Mouse (Mus musculus) liver, adult 2 months (tissue): ENCODE measurements around the gene Snn. TPM values are rescaled to one million over a fixed set of nuclear protein-coding genes. Genes with fewer than 3 reads are reported as not detected.
A peak's percentile ranks its signal among the peaks of the same experiment; 100 is the strongest.

Source experiments
- DNase-seq: peaks from one replicate; pipeline ENCODE4 v3.0.0-alpha.2; 2011; ENCODE audit warnings: low read depth, low spot score; ENCODE audit errors: extremely low read depth
- H3K27ac ChIP-seq: fragments of 200-500 bp; replicated peaks from 2 replicates; pipeline ENCODE4 v1.5.1; 2012; ENCODE audit warnings: low read depth, mild to moderate bottlenecking, control low read depth, inconsistent platforms, low read length; ENCODE audit not compliant: insufficient read depth
- H3K27me3 ChIP-seq: fragments of 200-500 bp; 2 replicates; pipeline ENCODE4 v1.6.1; 2012; ENCODE audit warnings: mild to moderate bottlenecking, moderate library complexity, low read length, inconsistent platforms; ENCODE audit not compliant: control insufficient read depth, insufficient read depth
- H3K36me3 ChIP-seq: fragments of 200-500 bp; 2 replicates; pipeline ENCODE4 v1.6.1; 2012; ENCODE audit warnings: low read length, inconsistent platforms; ENCODE audit not compliant: control insufficient read depth, insufficient read depth
- H3K4me1 ChIP-seq: fragments of 200-500 bp; 2 replicates; pipeline ENCODE4 v1.6.1; 2011; ENCODE audit warnings: low read length; ENCODE audit not compliant: control insufficient read depth, insufficient read depth
- H3K4me3 ChIP-seq: fragments of 200-500 bp; 2 replicates; pipeline ENCODE4 v1.5.1; 2011; ENCODE audit warnings: low read depth, mild to moderate bottlenecking, control low read depth, low read length, moderate library complexity; ENCODE audit not compliant: insufficient read depth
- H3K79me2 ChIP-seq: fragments of 200-500 bp; 2 replicates; pipeline ENCODE4 v1.6.1; 2012; ENCODE audit warnings: inconsistent platforms, mild to moderate bottlenecking, low read length, moderate library complexity; ENCODE audit not compliant: control insufficient read depth, insufficient read depth
- H3K9ac ChIP-seq: fragments of 200-500 bp; 2 replicates; pipeline ENCODE4 v1.6.1; 2012; ENCODE audit warnings: low read depth, mild to moderate bottlenecking, control low read depth, inconsistent platforms, low read length
- CTCF ChIP-seq: fragments of 200-500 bp; IDR thresholded peaks from 2 replicates; pipeline ENCODE4 v1.5.1; 2011; ENCODE audit warnings: low read depth, low read length, control low read depth
- POLR2A ChIP-seq: fragments of 200-500 bp; IDR thresholded peaks from 2 replicates; pipeline ENCODE4 v1.6.1; 2011; ENCODE audit warnings: low read length, control low read depth; ENCODE audit not compliant: insufficient read depth; ENCODE audit errors: extremely low read depth
- WGBS: fragments of 180-500 bp; shearing (Covaris S2); methylation state at CpG from one replicate; pipeline ENCODE4 v1.1.7; 2018; 5-methylcytosine and 5-hydroxymethylcytosine counted together
- polyA plus RNA-seq: library from polyadenylated mRNA; depleted of rRNA; stranded (reverse); fragments of >200 nt; gene quantifications from 2 replicates; pipeline ENCODE4 v1.2.3, GENCODE M21; 2012
- total RNA-seq: library from RNA; depleted of rRNA; stranded (reverse); fragments of >200 nt; gene quantifications from 2 replicates; pipeline ENCODE4 v1.2.3, GENCODE M21; 2014

The Snn gene
- total and polyA plus RNA-seq, 2 experiments: 1.0 to 2.5 TPM

GRCm38 (mm10) chr16:11092061-11092460 is 31.3 kb downstream of the Snn start:
- WGBS: 57% methylated on average over 4 of the region's 4 CpGs
- Histone ChIP-seq H3K4me1 (no peaks in the 10 kb centered on the region; the same call in 1 of the 2 replicates), H3K4me3 (no peak overlapping the region), H3K79me2 (peaks cover 3% of the 10 kb centered on the region; the same call in 1 of the 2 replicates), H3K27me3 (no peaks in the 10 kb centered on the region), H3K9ac (no peak overlapping the region), H3K36me3 (peaks cover 69% of the 10 kb centered on the region), H3K27ac (no peak overlapping the region)
- DNase-seq: no peak
- TF ChIP-seq POLR2A: no peak
- no peak for TF ChIP-seq CTCF

GRCm38 (mm10) chr16:11092523-11092922 is 31.8 kb downstream of the Snn start:
- 70% methylated on average over 3 of the region's 3 CpGs for WGBS

GRCm38 (mm10) chr16:11093717-11094386 is 33.1 kb downstream of the Snn start:
- no peak overlapping the region for H3K9ac ChIP-seq
- H3K27ac ChIP-seq: no peak overlapping the region
- no peak overlapping the region for H3K4me3 ChIP-seq
- peaks cover 54% of the 10 kb centered on the region for H3K36me3 ChIP-seq
- 87% methylated on average over 13 of the region's 13 CpGs for WGBS
- H3K79me2 ChIP-seq: peaks cover 3% of the 10 kb centered on the region; the same call in 1 of the 2 replicates
- no peaks in the 10 kb centered on the region; the same call in 1 of the 2 replicates for H3K4me1 ChIP-seq
- TF ChIP-seq POLR2A (no peak), CTCF (no peak)
- H3K27me3 ChIP-seq: no peaks in the 10 kb centered on the region
- no peak for DNase-seq

More at GRCm38 (mm10) chr16:11092523-11092922, 31.8 kb downstream of the Snn start:
- TF ChIP-seq POLR2A (no peak), CTCF (no peak)
- no peak overlapping the region for H3K4me3 ChIP-seq
- H3K4me1 ChIP-seq: no peaks in the 10 kb centered on the region; the same call in 1 of the 2 replicates
- peaks cover 65% of the 10 kb centered on the region for H3K36me3 ChIP-seq
- H3K27ac ChIP-seq: no peak overlapping the region
- H3K27me3 ChIP-seq: no peaks in the 10 kb centered on the region
- DNase-seq: no peak
- peaks cover 3% of the 10 kb centered on the region; the same call in 1 of the 2 replicates for H3K79me2 ChIP-seq
- no peak overlapping the region for H3K9ac ChIP-seq

- WGBS: 62% methylated on average over 3 of the region's 3 CpGs
- no peak for DNase-seq
- H3K4me3 ChIP-seq: no peak overlapping the region
Observed at GRCm38 (mm10) chr16:11097301-11097700, 36.6 kb downstream of the Snn start.

GRCm38 (mm10) chr16:11104905-11105304 is 44.2 kb downstream of the Snn start:
- peaks cover 47% of the 10 kb centered on the region for H3K36me3 ChIP-seq
- H3K4me1 ChIP-seq: no peaks in the 10 kb centered on the region
- peaks cover 11% of the 10 kb centered on the region; the same call in 1 of the 2 replicates for H3K79me2 ChIP-seq
- no peak overlapping the region for H3K4me3 ChIP-seq
- WGBS: 94% methylated on average over 1 of the region's 1 CpGs
- H3K9ac ChIP-seq: no peak overlapping the region
- no peaks in the 10 kb centered on the region for H3K27me3 ChIP-seq
- TF ChIP-seq CTCF (no peak), POLR2A (no peak)
- DNase-seq: no peak
- no peak overlapping the region for H3K27ac ChIP-seq

More at GRCm38 (mm10) chr16:11097301-11097700, 36.6 kb downstream of the Snn start:
- H3K9ac ChIP-seq: no peak overlapping the region
- no peaks in the 10 kb centered on the region for H3K4me1 ChIP-seq
- no peak overlapping the region for H3K27ac ChIP-seq
- H3K36me3 ChIP-seq: peaks cover 41% of the 10 kb centered on the region
- H3K79me2 ChIP-seq: peaks cover 5% of the 10 kb centered on the region; the same call in 1 of the 2 replicates
- H3K27me3 ChIP-seq: no peaks in the 10 kb centered on the region
- TF ChIP-seq CTCF (no peak), POLR2A (no peak)

GRCm38 (mm10) chr16:11109198-11109740 is 48.5 kb downstream of the Snn start:
- Histone ChIP-seq H3K79me2 (peaks cover 6% of the 10 kb centered on the region; the same call in 1 of the 2 replicates), H3K27me3 (no peaks in the 10 kb centered on the region), H3K27ac (no peak overlapping the region), H3K4me1 (no peaks in the 10 kb centered on the region), H3K4me3 (no peak overlapping the region), H3K9ac (no peak overlapping the region), H3K36me3 (peaks cover 44% of the 10 kb centered on the region)
- 70% methylated on average over 4 of the region's 4 CpGs for WGBS
- peak; percentile 26 for TF ChIP-seq CTCF
- TF ChIP-seq POLR2A: no peak
- no peak for DNase-seq
